Mouse (Mus musculus) layer of hippocampus, postnatal 14 days (tissue): ENCODE results near the gene Fgd6. TPM values are rescaled to one million over a fixed set of nuclear protein-coding genes. Genes with fewer than 3 reads are reported as not detected.
A peak's percentile ranks its signal among the peaks of the same experiment; 100 is the strongest.

Experiments used
- DNase-seq, 2 experiments: peaks; one replicate each; pipeline ENCODE4 v3.0.0; 2021 to 2022; ENCODE audit warnings: low spot score in 2 of 2, mixed read lengths in 1 of 2
- long read RNA-seq, 2 experiments: library from polyadenylated mRNA; stranded (forward); transcript quantifications; one replicate each; pipeline ENCODE4 v2.0.0; 2021
- total RNA-seq, 2 experiments: library from RNA; stranded (reverse); gene quantifications; 2 replicates each; pipeline ENCODE4 v1.2.3; 2021

The Fgd6 gene
- total RNA-seq, result 10 to 100 TPM in 1 of 2 experiments, 1 to 10 TPM in 1; 9.7 to 10.7 TPM
- long read RNA-seq, experiment 1, full-length matches to known transcripts, result 2 of 3 reads
- long read RNA-seq, experiment 1, partial matches to known transcripts, result 0 of 3 reads
- long read RNA-seq, experiment 1, other reads (novel, unspliced or antisense), result 1 of 3 reads
- long read RNA-seq, experiment 2, full-length matches to known transcripts, result 1 of 6 reads
- long read RNA-seq, experiment 2, partial matches to known transcripts, result 2 of 6 reads
- long read RNA-seq, experiment 2, other reads (novel, unspliced or antisense), result 3 of 6 reads

DNA sequence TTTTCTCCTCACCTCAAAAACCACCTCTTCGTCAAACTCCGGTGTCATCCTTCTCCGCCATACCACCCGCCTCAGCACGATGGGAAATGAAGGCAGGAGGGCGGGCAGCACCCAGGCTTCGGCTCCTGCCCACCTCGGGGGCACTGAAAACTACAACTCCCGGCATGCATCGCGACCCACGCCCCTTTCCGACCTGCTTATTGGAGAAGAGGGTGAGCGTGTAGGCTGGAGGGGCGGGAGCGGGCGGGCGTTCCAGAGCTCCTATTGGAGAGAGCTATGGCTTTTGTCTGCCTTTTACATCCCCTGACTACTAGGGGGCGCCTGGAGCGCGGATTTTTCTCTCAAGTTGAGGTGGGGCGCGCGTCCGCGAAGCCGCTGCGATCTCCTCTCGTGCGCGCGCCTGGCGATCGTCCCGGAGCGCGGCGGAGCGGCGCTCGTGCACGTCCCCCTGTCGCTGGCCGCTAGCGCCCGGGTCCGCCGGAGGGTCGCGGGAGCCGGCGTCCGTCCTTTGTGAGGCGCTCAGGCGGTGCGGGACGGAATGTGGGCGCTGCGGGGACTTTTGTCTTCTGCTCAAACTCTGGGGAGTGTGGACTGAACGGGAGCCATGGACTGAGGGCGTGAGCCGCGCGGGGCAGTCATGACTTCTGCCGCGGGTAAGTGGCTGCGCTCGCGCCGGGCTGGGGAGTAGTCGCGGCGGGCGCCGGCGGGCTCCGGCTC, at the start of gene Fgd6, which contains the start of gene Vezt:
TSS of gene Fgd6 (plus strand) at position 344 of the 717 bp plus-strand sequence.
TSS of gene Vezt (minus strand) at position 160 of the 717 bp plus-strand sequence.
- peak; percentile 98 to 99 for DNase-seq

DNA sequence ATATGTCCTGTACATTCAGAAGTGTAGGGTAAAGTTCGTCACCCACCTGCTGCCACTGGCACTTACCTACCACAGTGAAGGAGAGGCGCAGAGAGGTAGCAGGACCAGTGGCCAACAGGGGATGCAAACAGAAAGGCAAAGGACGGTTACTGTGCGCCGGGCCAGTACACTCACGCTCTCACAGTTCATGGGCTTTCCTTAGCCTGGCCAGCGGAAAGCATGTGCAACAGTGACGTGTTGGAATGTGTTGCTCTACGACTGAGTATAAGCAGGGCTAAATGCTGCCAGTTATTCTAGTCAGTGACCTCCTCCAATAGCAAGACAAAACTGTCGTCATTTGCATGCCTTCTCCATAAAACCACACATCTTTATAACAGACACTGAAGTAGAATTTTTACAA, 41.7 kb upstream of the Fgd6 start:
- no peak for DNase-seq

DNA sequence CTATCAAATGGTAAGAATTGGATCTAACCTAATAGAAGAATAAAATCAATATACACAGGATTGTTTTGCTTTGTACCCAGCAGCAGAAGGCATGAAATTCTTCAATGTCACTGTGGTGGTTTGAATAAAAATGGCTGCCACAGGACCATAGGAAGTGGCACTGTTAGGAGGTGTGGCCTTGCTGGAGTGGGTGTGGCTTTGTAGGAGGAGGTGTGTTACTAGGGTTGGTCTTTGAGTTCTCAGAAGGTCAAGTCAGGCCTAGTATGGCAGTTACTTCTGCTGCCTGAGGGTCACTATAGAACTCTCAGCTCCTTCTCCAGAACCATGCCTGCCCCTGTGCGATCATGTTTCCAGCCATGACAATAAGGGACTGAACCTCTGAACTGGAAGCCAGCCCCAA, 40.7 kb upstream of the Fgd6 start:
- no peak for DNase-seq

DNA sequence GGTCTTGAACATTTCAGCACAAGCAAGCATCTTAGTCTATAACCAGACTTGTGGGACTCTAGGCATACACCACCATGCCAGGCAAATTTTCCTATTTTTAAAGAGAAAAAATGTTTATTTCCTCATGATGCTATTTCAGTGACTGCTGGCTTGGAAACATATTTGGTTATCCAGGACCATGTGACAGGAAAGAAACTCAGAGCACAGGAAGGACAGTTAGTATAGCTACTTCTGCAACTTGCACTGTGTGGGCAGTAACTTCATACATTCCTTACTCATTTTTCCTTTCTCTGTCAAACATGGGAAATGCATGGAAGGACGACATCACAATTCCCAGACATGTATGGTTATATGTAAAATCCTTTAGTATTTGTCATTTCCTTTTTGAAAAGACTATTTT, 36.4 kb upstream of the Fgd6 start:
- DNase-seq, result no peak

DNA sequence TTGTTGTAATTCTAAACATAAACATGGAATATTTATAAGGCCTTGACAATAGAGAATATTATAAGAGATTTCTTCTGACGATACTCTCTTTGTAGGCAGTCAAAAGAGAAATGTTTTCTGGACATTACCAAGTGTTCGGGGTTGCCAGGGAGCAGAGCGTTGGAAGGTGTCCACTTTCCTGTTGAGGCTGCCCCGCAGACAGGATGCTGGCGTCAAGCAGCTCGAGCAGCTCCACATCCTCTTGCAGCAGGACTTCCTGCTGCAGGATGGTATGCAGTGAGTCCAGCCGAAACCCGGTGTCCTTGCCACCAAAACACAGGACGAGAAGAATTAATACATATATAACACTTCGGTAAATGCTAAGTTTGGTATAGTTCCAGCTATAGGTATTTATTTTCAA, 35.6 kb upstream of the Fgd6 start:
- no peak for DNase-seq

DNA sequence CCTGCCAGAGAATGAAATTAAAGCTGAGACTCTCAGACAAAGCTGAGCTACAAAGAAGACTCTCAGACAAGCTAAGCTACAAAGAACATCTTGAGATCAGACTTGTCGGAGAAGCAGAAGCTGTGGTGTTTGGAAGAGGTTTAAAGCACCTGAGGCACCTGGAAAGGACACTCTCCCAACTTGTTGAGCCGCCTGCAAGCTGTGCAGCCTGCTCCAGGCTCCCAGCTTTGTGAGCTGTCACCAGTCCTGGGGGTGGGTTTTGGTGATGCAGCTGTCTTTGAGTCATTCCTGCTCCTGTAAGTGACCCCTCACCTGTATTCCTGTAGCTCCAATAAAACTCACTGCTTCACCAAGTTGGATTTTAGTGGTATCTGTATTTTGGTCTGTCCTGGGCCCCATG, 27.4 kb upstream of the Fgd6 start:
- DNase-seq, result no peak

DNA sequence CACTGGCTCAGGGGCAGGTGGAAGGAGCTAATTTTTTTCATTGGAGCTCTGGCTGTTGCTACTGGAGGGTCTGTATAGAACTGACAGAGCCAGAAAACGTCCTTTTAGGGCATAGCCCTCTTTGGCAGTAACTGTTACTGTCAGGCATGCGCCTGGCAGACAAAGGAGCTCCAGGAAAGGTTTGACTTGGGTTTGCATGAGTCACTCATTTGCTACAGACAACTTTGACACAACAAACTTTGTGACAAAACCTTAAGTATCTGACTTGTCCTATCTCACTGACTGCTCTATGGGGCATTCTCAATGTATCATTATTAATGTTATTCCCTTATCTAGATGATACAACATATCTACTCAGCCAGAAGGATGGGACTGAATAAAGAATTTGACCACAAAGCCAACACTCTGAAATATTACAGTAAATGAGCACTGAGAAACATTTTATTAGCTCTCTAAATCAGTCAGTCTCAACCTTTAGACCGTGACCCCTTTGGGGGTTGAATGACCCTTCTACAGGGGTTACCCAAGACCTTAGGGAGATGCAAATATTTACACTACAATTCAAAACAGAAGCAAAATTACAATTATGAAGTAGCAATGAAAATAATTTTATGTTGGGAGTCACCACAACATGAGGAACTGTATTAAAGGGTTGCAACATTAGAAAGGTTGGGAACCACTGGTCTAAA, 25.7 kb upstream of the Fgd6 start:
- DNase-seq, result no peak

DNA sequence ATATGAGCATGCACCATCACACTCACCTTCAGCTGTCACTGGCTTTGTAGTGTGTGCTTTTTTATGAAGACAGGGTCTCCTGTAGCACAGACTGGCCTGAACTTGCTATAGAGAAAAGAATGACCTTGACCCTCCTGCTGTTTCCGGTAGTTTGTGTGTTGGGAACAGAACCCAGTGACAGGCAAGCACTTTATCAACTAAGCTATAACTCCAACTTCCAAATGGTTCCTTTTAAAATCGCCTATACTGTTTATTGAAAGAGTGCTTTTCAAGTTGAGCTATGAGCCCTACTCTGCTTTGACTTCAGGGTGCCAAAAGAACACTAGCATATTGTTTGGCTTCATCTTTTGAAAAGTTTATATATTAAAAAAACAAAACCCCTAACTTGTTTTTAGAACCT, 24.8 kb upstream of the Fgd6 start:
- DNase-seq, result no peak

DNA sequence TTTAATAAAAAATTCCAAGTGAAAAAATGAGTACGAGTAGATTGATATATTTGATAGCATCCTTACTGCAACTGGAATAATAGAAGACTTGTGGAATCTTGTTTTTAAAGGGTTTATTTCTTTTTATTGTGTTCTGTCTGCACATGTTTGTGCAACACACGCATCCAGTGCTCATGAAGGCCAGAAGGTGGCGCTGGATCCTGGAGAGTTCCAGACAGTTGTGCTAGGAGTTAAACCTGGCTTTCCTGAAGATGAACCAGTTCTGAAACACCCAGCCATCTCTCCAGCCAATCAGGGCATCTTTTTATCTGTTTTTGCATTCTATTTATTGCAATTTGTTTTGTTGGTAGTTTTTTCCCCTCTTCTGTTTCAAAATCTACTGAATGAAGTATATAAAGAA, 22.6 kb upstream of the Fgd6 start:
- peak; percentile 19 to 54 for DNase-seq

DNA sequence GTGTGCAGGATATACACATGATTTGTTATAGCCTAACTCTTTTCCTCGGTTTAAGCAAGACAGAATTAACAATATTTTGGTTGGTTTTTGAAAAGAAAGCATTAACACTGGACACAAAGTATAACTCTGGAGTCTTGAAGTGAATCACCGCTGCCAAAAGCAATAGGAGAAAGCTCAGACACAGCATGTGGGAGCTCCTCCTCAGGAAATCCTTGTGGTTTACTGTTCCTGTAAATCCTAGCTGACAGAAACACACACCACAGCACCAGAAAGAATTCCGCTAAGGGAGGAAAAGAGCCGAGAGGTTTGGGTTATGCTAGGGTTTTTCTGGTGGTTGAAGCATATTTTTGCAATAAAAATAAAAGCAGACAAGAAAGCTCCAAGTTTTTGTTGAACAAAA, 21.6 kb upstream of the Fgd6 start:
- no peak for DNase-seq

DNA sequence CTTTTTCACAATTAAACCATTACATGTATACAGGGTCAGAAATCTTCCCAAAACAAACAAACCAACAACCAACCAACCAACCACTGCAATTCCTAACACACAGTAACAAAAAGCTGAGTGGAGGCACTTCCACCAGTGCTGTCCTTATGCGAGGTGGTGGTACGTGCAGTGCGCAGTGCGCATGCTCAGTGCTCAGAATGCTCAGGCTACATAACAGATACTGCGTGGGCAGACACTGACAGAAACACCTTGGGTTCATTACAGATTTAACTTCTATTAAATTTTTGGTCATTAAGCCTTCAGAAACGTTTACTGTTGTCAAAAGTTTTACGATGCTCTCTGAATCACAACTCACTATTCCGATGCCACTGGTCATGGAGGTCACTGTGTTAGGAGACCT, 18.3 kb upstream of the Fgd6 start:
- DNase-seq, result no peak

DNA sequence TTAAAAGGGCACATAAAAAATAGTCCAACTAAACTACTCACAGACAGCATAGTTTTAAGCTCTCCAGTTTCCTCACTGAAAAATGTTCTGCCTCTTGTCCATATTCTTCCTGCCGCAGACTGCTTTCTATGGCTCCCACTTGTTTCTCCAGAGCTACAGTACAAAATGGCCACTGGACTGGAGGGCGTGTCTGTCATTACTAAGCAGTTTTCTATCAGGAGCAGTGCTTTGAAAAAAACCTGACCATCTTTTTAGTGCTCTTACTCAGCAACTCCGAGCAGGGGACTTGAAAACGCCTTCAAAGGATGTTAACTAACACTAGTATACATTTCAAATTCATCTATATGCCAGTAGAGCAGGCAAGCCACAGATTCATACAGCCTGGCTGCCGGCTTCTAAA, 15.2 kb upstream of the Fgd6 start:
- no peak for DNase-seq

DNA sequence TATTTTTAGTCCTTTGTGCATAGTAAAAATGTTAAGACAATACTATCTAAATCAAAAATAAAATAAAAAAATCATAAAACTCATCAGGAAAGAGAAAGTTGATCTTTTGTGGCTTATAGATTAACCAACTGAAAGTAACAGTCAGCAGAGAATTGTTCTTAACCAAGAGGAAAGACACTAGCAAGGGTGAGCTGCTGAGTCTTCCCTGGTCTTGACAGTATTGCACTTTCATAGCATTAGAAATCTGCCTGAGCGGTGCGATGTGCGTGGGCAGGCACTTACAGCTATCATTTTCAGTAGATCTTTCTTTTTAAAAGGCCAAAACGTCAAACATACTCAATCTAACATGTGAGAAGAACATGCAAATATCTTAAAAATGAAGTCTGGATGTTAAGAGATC, 14.7 kb upstream of the Fgd6 start:
- no peak for DNase-seq

DNA sequence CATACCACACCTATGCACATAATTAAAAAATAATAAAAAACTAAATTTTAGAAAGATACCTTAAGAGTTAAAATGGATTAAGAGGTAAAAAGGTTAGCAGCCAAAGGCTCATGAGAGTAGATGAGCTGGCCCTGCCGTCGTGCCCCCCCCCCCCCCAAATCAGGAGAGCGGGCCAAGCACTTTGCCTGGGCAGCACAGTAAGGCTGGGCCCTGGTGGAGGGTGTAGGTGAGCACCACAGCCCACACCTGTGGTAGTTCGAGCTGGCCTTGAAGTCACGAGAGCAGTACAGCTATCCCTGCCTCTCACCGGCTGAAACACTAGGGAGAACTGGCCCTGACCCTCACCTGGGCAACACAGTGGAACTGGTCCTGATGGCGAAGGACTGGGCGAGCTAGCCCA, 10.7 kb upstream of the Fgd6 start:
- no peak for DNase-seq

DNA sequence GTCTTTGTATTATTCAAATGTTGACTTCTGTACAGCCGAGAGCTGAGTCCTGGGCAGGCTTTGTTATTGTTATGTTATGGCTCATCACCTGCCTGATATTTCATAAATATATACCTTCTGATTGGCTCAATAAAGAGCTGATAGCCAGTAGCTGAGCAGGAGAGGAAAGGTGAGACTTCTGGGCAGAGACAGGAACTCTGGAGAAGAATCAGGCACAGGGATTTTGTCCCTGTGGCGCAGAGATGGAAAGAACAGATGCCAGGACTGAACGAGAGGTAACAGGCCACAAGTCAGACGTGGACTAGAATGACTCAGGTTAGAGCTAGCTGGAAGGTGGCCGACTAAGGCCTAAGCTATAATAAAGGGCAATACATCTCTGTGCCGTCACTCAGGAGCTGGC, 7.3 kb upstream of the Fgd6 start:
- DNase-seq, result no peak

DNA sequence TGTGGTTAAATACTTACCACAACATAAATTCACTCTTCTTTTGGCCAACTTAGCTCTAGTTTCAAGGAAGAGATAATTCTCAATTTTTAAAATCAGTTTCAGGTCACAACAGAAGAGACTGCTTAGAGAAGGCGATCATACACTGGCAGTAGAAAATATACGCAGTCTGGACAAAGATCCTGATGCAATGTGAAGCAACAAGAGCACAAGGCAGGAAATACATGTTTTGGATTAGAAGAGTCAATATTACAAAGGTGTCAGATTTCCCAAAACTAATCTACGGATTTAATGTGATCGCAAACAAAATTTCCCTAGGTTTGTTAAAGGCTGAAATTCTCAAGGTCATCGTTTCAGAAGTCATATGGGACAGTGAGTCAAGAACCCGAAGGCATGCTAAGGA, 4.6 kb upstream of the Fgd6 start:
- DNase-seq, result no peak

DNA sequence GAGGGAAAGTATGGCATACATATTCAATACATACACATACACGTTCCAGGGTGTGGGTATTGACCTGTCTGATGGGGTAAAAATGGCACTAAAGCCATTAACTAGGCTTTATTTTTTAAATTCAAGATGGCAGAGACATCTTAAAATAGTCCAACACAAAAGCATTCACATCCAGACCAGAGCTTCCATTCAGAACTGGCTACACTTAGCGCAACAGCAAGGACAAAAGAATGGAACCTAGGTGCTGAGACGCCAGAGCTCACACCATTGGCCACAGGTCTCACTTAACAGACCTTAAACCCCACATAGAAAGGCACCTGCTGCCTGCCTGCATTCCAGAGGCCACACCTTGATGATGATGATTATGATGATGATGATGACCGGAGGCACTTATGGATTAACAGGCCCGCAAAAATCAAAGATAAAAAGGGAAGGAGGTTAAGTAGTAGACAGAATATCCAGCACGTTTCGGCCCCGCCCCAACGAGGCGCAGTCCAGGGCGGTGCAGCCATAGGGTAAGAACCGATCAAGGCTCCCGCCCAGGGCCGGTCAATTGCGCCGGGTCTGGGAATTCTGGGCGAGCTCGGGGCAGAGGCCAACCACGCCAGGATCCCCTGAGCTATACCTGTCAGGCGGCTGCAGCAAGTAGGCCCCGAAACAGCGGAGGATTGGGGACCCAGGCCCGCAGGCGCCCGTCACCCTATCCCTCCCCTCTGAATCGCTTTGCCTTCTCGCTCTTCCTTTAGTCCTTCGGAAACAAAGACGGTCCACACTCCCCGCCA, 734 bp upstream of the Fgd6 start:
- DNase-seq, result peak in 1 of 2 experiments; percentile 20

DNA sequence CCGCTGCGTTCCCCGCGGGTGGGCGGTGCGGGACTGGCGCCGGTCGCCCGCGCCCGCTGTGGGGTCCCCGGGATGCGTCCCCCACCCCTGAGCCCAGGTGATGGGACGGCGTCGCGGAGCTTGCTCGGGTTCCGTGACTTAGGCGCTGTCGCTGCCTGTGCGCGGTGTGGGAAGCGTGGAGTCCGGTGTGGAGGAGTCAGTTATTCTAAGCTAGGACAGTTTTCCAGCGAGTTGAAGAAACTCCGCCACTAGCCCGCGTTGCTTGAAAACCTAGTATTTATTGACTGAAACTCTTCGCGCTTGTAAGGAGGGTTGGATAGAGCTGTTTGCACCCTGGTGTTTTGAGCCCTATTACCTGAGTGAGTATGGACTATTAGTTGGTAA, 566 bp downstream of the Fgd6 start:
- DNase-seq, result no peak

DNA sequence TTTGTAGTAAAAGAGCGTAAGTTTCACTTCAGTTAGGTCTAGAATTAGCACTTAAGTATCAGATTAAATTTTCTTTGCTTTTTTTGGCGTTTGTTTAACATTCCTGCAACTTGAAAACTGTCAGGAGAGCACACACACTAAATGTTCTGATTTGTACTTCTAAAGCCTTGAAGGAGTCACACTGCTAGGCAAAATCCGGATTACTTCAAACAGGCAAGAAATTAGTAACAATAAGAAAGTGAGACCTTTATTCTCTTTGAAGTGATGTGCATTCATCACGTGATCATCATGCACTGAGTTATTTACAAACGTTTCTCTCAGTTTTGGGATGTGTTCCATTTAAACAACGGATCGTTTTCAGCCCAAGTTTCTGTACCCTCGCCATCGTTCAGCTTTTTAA, 1.4 kb downstream of the Fgd6 start:
- no peak for DNase-seq

DNA sequence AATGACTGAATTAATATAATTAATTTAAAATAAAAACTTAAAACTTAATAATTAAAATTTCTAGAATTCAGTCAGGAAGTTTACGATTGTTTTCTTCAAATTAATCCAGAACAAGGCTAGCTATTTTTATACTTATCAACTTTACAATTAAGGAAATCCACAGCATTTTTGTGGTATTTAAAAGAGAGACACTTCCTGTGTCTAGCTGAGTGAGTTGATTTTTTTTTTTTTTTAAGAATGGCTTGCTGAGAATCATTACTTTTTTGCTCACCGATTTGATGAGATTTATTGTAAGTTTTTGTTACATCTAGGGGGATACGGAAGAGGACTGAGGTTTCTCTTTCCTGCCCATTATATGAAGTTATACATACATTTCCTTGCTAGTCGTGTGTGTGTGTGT, 1.8 kb downstream of the Fgd6 start:
- no peak for DNase-seq

DNA sequence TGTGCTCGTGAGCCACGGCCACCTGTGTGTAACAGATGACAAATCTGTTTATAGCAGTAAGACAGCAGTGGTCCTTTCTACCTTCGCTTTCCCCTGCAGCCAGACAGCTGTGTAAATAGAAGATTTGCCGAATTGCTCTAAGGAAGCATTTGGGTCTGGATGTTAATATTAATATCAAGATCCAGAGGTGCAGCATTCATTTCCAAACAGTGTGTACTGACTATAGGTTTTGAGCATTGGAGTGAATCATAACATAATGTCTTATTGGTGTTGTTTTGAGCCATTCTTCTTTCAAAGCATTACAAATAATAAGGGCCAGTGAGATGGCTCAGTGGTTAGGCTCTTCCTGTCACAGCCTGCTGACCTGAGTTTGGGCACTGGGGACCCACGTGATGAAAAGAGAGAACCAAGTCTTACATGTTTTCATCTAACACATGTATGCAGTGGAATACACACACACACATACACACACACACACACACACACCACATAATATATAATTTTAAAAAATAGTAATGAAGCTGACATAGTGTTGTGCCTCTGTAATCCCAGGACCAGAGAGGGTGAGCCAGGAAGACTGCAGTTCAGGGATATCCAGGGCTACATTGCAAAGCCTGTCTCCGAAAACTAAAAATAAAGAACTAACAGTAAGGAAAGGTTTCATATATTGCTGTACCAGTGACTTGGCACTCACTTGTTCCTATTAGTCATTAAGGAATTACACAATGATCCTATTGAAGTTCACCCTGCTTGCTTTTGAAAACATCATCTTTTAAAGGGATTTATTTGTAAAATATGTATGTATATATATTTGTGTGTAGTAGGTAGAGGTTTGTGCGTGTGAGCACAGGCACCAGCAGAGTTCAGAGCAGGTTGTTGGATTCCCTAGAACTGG, 2.8 kb downstream of the Fgd6 start:
- DNase-seq, result no peak
